Mouse (Mus musculus) olfactory bulb, adult 2 months (tissue): ENCODE results near the gene Mxra8.

Experiments
- CTCF ChIP-seq: fragments of 200-500 bp; IDR thresholded peaks from 2 replicates; pipeline ENCODE4 v1.5.1; 2012; ENCODE audit warnings: low read depth, mild to moderate bottlenecking, low read length, moderate library complexity; ENCODE audit not compliant: insufficient read depth
- POLR2A ChIP-seq: fragments of 200-500 bp; IDR thresholded peaks from 2 replicates; pipeline ENCODE4 v1.6.1; 2012; ENCODE audit warnings: mild to moderate bottlenecking, low read depth, low read length, moderate library complexity; ENCODE audit not compliant: insufficient read depth

DNA sequence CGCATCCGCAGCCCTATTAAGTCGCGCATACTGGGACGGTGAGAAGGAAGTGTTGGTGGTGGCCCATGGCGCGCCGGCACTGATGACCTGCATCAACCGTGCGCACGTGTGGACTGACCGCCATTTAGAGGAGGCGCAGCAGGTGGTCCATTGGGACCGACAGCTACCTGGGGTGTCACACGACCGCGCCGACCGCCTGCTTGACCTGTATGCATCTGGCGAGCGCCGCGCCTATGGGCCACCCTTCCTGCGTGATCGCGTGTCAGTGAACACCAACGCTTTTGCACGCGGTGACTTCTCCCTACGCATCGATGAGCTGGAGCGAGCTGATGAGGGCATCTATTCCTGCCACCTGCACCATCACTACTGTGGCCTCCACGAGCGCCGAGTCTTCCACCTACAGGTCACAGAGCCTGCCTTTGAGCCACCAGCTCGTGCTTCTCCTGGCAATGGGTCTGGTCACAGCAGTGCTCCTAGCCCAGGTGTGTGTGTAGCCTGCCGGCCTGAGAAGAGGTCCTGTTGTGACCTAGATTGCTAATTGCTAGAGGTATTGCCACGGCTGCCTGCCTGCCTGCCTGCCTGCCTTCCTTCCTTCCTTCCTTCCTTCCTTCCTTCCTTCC, 2.3 kb downstream of the Mxra8 start:
- TF ChIP-seq POLR2A (no peak), CTCF (no peak)
